Mouse (Mus musculus): Measurements from ENCODE around the gene Atp6v0a2.
A peak's percentile ranks its signal among the peaks of the same experiment; 100 is the strongest.
"Not testable (repeated sequence)": the region's sequence is repeated elsewhere in the genome, so short reads cannot be mapped to it uniquely, and the experiment has no call there.

The Atp6v0a2 gene

DNA sequence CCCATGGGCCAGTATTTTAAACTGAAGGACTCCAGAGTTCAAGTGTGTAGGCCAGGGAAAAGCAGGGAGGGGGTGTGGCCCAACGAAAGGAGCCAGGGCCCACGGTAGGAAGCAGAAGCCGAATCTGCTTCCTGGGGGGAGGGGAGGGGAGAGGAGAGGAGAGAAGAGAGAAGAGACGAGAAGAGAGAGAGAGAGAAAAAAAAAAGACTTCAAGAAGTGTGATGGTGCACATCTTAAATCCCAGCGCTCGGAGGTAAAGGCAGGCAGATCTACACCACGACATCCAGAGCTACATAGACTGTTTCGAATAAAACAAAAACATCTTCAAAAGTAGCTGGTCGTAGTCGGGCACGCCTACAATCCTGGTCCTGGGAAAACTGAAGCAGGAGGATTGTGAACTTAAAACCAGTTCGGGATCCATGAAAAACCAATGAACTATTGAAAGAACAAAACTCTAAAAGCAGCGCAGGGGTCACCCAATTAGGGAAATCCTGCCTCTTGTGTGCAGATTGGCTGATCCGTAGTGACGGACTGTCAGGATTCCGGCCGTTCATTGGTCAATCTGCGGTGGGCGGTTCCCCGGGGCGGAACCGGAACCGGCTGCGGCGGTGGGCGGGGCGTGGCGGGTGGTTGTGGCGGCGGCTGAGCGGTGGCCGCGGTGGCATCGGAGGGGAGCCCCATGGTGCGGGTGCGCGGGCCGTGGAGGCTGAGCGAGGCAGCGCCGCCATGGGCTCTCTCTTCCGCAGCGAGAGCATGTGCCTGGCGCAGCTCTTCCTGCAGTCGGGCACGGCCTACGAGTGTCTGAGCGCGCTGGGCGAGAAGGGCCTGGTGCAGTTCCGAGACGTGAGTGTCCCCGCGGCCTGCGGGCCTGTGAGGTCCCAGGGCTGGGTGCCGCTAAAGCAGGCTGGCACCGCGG, at the start of gene Atp6v0a2:
Gene Atp6v0a2, plus strand, starts transcription at position 129 of the 916 bp plus-strand sequence.
- DNase-seq (ENCODE audit: low spot score) = peak; percentile 95

DNA sequence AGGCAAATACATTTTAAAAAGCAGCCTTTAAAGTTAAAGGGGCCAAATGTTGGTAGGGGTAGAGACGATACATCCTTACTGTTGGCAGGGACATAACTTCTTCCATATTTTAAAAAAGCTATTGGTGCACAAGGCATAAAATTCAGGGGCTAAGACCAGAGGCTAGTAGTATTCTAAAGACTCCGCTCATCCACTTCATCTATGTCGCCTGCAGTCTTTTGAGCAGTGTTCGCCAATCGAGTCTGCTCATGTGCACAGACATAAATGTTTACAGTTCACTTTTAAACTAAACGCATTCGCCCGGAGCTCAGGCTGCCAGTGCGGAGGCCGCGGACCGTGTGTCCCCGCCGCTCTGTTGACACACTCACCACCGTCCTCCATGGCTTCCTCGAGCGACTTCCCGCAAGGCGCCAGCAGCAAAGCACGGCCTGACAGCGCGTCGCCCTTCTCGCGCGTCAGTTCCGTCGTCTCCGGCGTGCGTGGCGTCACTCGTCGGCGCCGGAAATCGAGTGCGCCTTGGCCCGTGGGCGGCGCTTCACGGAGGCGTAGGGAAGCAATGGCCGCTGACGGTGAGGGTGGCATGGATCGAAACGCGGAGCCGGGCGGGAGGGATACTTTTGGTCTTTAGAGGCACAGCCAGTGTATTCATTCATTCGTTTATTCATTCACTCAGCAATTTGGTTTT, 49.6 kb upstream of the Atp6v0a2 start, which contains the start of the genes Eif2b1 and Gtf2h3:
Gene Eif2b1, minus strand, starts transcription at position 499 of the 685 bp plus-strand sequence.
Gene Gtf2h3, plus strand, starts transcription at position 508 of the 685 bp plus-strand sequence.
- DNase-seq (ENCODE audit: low spot score) = peak; percentile 88

- DNase-seq (ENCODE audit: low spot score) = no peak
Measured at GRCm38 (mm10) chr5:124582515-124582914, 45.9 kb upstream of the Atp6v0a2 start.

DNA sequence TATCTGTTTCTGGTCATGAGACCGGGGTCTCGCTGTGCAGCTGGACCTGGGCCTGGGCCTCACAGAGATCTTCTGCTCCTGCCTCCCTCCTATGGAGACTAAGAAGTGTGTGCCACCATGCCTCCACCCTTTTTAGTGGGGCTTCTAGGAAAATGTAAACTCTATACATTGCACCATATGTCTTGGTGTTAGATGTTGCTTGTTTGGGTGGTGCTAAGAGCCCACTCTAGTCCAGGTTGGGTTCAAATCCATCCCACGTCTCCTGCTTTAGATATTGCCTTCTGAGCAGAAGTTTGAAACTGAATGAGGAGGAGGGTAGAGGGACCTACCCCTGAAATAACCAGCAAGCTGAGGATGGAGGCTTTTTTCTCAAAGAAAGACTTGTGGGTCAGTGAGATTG, 35.6 kb upstream of the Atp6v0a2 start:
- DNase-seq (ENCODE audit: low spot score) = no peak

DNA sequence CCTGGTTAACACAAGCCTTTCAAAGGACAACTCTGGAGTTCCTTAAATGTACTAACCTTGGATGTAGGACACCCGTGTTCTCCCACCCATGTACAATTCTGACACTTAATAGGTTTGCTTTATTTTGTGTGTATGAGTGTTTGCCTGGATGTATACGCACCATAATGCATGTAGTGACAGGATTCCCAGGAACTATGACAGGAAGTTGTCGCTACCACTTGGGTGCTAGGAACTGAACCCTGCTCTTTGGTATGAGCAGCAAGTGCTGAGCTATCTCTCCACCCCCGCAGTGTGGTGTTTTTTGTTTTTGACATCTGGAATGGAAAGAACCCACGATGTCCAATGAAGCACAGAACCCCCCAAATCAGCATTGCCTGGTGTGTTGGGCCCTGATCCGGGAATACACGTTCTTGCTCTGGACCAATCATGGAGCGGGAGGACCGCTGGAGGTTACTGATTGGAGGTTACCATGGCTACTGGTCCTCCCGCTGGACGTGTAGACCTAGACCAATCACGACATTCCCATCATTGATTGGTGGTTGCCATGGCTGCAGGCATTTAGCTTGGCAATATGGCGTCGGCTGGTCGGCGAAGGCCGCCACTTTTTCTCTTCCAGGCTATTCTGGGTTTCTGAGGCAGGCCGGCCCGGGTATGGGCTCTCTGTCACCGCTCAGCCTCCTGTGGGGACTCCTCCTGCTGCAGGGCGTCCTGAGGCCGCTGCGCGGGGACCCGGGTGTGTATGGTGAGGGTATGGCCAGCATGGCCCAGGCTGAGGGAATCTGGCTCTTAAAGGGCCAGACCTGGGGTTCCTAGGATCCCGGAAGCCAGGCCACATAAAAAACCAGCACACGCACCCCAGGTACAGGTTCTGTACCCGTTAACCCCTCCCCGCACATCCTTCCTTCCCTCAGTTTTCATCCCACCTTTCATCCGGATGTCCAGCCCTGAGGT, 29.9 kb upstream of the Atp6v0a2 start:
- DNase-seq (ENCODE audit: low spot score) = peak; percentile 55

- not testable (repeated sequence) for DNase-seq (ENCODE audit: low spot score)
Measured at GRCm38 (mm10) chr5:124599726-124600125, 28.6 kb upstream of the Atp6v0a2 start.

- peak; percentile 44 for DNase-seq (ENCODE audit: low spot score)
Measured at GRCm38 (mm10) chr5:124602349-124602748, 26.0 kb upstream of the Atp6v0a2 start.

DNA sequence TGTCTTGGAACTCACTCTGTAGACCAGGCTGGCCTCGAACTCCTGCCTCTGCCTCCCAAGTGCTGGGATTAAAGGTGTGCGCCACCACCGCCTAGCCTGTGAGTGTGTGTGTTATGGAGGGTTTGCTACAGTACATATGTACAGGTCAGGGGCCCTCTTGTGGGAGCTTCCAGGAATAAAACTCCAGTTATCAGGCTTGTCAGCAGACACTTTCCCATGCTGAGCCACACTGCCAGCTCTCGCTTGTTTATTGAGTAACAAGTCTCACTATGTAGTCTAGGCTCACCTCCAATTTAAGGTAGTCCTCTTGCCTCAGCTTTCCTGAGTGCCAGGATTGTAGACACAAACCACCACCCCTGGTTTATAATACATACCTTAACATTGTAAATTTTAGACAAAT, 24.1 kb upstream of the Atp6v0a2 start:
- no peak for DNase-seq (ENCODE audit: low spot score)

- DNase-seq (ENCODE audit: low spot score) = no peak
Measured at GRCm38 (mm10) chr5:124605041-124605622, 23.2 kb upstream of the Atp6v0a2 start.

DNA sequence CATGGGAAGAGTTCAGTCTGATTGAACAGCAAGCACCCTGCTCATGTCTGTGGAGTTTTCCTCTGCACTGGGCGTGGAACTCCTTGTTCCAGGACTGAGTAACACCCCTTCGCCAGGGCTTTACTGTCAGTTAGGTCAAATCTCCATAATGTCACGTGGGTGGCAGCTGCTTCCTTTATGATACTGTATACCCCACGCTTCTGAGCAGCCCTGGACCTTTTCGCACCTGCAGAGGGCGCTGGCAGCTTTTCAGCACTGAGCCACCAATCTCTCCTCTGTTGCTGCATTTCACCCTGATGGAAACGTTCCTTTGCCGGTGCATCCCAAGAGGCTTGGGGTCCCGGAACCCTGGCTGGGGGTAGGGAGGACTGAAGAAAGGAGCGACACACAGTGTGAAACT, 17.4 kb upstream of the Atp6v0a2 start:
- no peak for DNase-seq (ENCODE audit: low spot score)

- DNase-seq (ENCODE audit: low spot score) = no peak
Measured at GRCm38 (mm10) chr5:124614709-124615108, 13.7 kb upstream of the Atp6v0a2 start.

GRCm38 (mm10) chr5:124618711-124619110, 9.7 kb upstream of the Atp6v0a2 start:
- no peak for DNase-seq (ENCODE audit: low spot score)

DNA sequence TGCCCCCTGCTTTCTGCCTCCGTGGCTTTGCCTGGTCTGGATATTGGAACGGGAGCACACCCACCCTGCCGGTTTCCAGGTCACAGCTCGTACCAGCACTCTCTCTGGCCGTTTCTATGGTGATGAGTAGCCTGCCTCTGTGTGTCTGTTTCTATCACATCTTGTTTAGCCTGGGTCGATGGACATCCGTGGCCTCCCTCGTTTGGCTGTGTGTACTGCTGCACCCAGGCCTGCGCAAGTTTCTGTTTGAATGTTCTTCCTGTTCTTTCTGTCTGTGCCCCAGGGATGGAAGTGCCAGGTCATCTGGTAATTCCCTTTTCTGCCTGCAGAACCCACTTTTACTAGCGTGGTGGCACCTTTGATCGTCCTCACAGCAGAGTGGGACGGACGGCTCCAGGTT, 7.0 kb upstream of the Atp6v0a2 start:
- no peak for DNase-seq (ENCODE audit: low spot score)

DNA sequence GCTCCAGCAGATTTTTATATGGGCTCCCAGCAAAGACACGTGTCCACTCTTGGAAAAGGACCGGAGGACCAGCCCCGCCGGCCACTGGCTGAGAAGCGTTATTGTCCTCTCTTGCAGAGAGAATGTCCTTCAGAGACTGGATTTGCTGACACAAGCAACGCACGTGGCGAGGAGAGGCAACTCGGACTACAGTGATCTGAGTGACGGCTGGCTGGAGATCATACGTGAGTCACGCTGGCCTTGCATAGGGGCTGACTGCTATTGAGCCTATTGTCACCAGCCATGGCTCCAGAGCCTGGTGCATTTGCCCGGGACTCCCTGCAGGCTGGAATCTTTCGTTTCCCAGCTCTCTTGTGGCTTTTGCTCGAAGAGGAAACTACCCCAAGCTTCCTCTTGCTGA, 5.5 kb upstream of the Atp6v0a2 start:
- DNase-seq (ENCODE audit: low spot score) = no peak

- DNase-seq (ENCODE audit: low spot score) = no peak
Measured at GRCm38 (mm10) chr5:124624291-124624690, 4.1 kb upstream of the Atp6v0a2 start.

DNA sequence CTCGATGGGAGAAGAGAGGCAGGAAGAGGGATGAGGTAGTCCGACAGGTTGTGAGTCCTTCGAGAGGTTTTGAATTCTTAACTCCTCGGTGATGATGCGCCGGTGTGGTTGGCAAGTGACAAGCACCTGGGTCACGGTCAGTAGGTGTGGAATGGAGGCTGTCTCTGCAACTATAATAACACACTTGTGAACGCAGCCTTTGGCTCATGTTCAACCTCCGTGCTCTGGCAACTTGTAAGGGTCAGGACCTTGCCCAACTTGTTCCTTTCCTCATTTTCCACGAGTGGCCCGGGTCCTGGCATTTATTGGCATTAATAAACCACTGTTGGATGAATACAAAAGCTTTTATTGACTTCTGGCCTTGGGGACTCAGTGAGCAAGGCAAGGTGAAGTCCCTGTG, 1.3 kb downstream of the Atp6v0a2 start:
- DNase-seq (ENCODE audit: low spot score) = peak; percentile 13

DNA sequence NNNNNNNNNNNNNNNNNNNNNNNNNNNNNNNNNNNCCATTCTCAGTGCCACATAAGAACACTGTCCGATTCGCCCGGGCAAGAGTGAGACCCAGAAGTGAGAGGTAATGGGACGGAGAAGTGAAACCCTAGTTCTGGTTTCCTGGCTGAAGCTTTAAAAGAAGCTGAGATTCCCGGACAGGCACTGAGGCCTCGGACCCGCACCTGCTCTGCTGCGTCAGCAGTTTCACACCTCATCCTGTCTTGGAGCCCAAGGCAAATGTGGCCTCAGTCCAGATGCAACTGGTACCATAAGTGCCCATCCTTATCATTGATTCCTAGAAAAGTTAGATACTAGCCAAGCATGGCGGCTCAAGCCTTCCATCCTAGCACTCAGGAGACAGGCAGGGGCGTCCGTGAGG, 3.3 kb downstream of the Atp6v0a2 start:
- no peak for DNase-seq (ENCODE audit: low spot score)

DNA sequence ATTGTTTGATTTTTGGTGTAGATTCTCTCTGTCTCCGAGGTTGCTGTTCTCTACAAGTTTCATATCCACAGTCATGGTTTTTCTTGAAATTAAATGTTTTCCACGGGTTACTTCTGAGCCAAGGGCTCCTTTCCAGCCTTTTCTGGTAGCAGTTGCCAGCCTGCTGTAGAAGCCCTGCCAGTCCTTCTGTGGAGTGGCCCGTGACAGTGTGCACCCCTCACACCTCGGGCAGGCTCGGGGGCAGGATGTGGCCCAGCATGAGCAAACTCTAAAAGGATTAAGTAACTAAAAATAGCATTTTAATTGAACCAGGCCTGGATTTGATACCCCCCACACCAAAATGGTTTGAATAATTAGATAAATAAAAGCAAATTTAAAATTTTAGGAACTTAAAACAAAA, 4.1 kb downstream of the Atp6v0a2 start:
- DNase-seq (ENCODE audit: low spot score) = no peak

DNA sequence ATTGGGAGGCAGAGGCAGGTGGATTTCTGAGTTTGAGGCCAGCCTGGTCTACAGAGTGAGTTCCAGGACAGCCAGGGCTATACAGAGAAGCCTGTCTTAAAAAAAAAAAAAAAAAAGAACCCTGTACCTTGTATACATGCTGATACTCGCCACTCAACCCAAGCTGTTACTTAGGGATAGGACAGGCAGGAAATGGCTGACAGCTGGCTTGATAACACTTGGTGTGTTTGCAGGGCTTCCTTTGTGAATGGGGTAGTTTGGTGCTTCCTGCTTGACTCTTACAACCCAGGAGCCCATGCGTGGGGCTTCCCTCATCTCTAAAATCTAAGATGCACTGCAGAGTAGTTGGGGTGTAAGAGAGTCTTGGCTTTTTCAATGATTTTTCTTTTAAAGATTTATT, 5.0 kb downstream of the Atp6v0a2 start:
- no peak for DNase-seq (ENCODE audit: low spot score)

DNA sequence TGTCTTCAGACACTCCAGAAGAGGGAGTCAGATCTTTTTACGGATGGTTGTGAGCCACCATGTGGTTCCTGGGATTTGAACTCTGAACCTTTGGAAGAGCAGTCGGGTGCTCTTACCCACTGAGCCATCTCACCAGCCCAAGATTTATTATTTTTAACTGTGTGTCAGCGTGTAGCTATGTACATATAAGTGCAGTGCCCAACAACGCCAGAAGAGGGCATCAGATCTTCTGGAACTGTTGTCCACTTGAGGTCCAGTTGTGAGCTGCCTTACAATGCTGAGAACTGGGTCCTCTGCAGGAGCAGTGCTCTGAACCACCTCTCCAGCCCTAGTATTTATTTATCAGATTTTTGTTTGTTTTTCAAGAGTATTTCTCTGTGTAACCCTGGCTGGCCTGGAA, 6.7 kb downstream of the Atp6v0a2 start:
- DNase-seq (ENCODE audit: low spot score) = not testable (repeated sequence)

GRCm38 (mm10) chr5:124636139-124636538, 7.8 kb downstream of the Atp6v0a2 start:
- DNase-seq (ENCODE audit: low spot score) = no peak

GRCm38 (mm10) chr5:124636694-124637093, 8.3 kb downstream of the Atp6v0a2 start:
- DNase-seq (ENCODE audit: low spot score) = no peak

Measured in spleen, adult 12 weeks (tissue).